ENCODE assay signal across 8 mouse cellular contexts in the genomic region with DNA sequence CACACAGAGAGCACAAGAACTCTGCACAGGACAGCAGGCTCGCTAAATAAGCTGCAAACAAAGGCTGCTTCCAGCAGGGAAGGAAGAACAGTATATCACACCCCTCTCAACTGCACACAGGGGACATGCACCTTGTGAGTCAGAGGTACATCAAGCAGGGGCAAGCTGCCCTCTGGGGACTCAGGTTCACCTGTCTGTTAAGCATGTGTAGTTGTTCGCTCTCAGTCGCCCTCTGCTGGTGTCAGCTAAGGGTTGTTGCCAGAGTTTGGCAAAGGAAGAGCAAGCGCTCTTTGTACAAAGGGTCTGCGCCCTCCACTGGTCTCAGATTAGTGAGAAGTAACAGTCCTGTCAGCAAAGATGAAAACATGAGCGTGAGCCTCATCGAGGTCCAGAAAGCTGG.
A peak's percentile ranks its signal among the peaks of the same experiment; 100 is the strongest.
DNase-seq lines count a peak whose midpoint lies in the region; ATAC-seq and TF ChIP-seq lines count a peak whose summit lies in the region.

No protein-coding gene starts in this region.

- peak; percentile 34; the same call in 1 of the 2 replicates for TF ChIP-seq CTCF in bone marrow, adult 2 months (IDR thresholded peaks at IDR 0.05; ENCODE audit: control insufficient read depth, insufficient read depth, low read length)
- TF ChIP-seq CTCF in embryonic fibroblast, embryonic 13.5 days (IDR thresholded peaks at IDR 0.05; ENCODE audit: borderline replicate concordance, insufficient read depth, low read length) = peak; percentile 62; the same call in 1 of the 2 replicates

- H3K27me3 ChIP-seq in kidney, embryonic 16.5 days (ENCODE audit: insufficient read depth, low read length) = no peaks in the 10 kb centered on the region
- H3K27me3 ChIP-seq in limb, embryonic 14.5 days (ENCODE audit: control insufficient read depth, insufficient read depth, low read length) = no peaks in the 10 kb centered on the region

- H3K4me1 ChIP-seq in bone marrow, adult 2 months (ENCODE audit: control insufficient read depth, insufficient read depth, low read length) = no peaks in the 10 kb centered on the region
- no peaks in the 10 kb centered on the region for H3K4me1 ChIP-seq in embryonic fibroblast, embryonic 13.5 days (ENCODE audit: control insufficient read depth, insufficient read depth, low read length)
- no peaks in the 10 kb centered on the region for H3K4me1 ChIP-seq in kidney, embryonic 16.5 days (ENCODE audit: insufficient read depth, low read length)
- no peaks in the 10 kb centered on the region for H3K4me1 ChIP-seq in limb, embryonic 14.5 days (ENCODE audit: control insufficient read depth, insufficient read depth, low read length)

- H3K4me3 ChIP-seq in bone marrow, adult 2 months (replicated peaks; ENCODE audit: control insufficient read depth, low read depth, low read length) = no peak overlapping the region
- no peak overlapping the region for H3K4me3 ChIP-seq in embryonic fibroblast, embryonic 13.5 days (ENCODE audit: insufficient read depth, low read length)
- no peak overlapping the region for H3K4me3 ChIP-seq in kidney, embryonic 16.5 days (ENCODE audit: low read length)
- H3K4me3 ChIP-seq in limb, embryonic 14.5 days (replicated peaks; ENCODE audit: low read length) = no peak overlapping the region

- no peak overlapping the region for H3K9ac ChIP-seq in kidney, embryonic 16.5 days (replicated peaks; ENCODE audit: low read length)
- no peak overlapping the region for H3K9ac ChIP-seq in limb, embryonic 14.5 days (ENCODE audit: low read depth, low read length, severe bottlenecking)

- H3K4me2 ChIP-seq in kidney, embryonic 16.5 days (replicated peaks; ENCODE audit: low read depth, low read length) = no peak overlapping the region
- H3K4me2 ChIP-seq in limb, embryonic 14.5 days (replicated peaks; ENCODE audit: low read depth, low read length, severe bottlenecking) = no peak overlapping the region

- H3K9me3 ChIP-seq in kidney, embryonic 16.5 days (ENCODE audit: low read length) = no peaks in the 10 kb centered on the region
- H3K9me3 ChIP-seq in limb, embryonic 14.5 days (ENCODE audit: control insufficient read depth, low read length) = no peaks in the 10 kb centered on the region

- ATAC-seq in kidney, embryonic 16.5 days (ENCODE audit: low FRiP score, low TSS enrichment) = peak; percentile 28; the same call in 1 of the 2 replicates
- ATAC-seq in limb, embryonic 14.5 days (ENCODE audit: low FRiP score, low read depth) = no peak
- no peak for ATAC-seq in megakaryocyte-erythroid progenitor cell, adult 5-6 weeks (replicated peaks; ENCODE audit: low FRiP score, low TSS enrichment, poor library complexity, severe bottlenecking)

- no peaks in the 10 kb centered on the region for H3K36me3 ChIP-seq in kidney, embryonic 16.5 days (ENCODE audit: insufficient read depth, low read length)
- H3K36me3 ChIP-seq in limb, embryonic 14.5 days (ENCODE audit: control insufficient read depth, insufficient read depth, low read length) = no peaks in the 10 kb centered on the region

- 41% methylated on average over 7 of the region's 7 CpGs for WGBS in bone marrow, adult 2 months
- 28% methylated on average over 7 of the region's 7 CpGs for WGBS in kidney, embryonic 16.5 days
- 25% methylated on average over 7 of the region's 7 CpGs for WGBS in limb, embryonic 14.5 days

- no peak overlapping the region for H3K27ac ChIP-seq in bone marrow, adult 2 months (ENCODE audit: control insufficient read depth, insufficient read depth, low read depth, low read length, poor library complexity)
- no peak overlapping the region for H3K27ac ChIP-seq in embryonic fibroblast, embryonic 13.5 days (ENCODE audit: insufficient read depth, low read length)
- H3K27ac ChIP-seq in kidney, embryonic 16.5 days (ENCODE audit: low read length) = no peak overlapping the region
- no peak overlapping the region for H3K27ac ChIP-seq in limb, embryonic 14.5 days (replicated peaks; ENCODE audit: low read depth, low read length)

- peak; percentile 22 for DNase-seq in adrenal gland, adult 2 months
- DNase-seq in adrenal gland, adult 18-20 months (ENCODE audit: low spot score in 2 of 2) = no peak
- peak; percentile 46 for DNase-seq in limb, embryonic 14.5 days (ENCODE audit: low spot score)
- peak; percentile 83 for DNase-seq in retina, embryonic 14.5 days (ENCODE audit: low spot score)

- no peak for TF ChIP-seq POLR2A in bone marrow, adult 2 months (IDR thresholded peaks at IDR 0.05; ENCODE audit: borderline replicate concordance, control insufficient read depth, low read depth, low read length)
- TF ChIP-seq POLR2A in embryonic fibroblast, embryonic 13.5 days (IDR thresholded peaks at IDR 0.05; ENCODE audit: low read depth, low read length) = no peak
- TF ChIP-seq POLR2A in limb, embryonic 14.5 days (IDR thresholded peaks at IDR 0.05; ENCODE audit: borderline replicate concordance, extremely low read depth, insufficient read depth, insufficient read length) = no peak

Comparison
In these comparisons a context has a peak if more than half of its experiments do, and no peak if none do; other contexts are left out.
1. DNase-seq: peak in adrenal gland, adult 2 months (single experiment), limb, embryonic 14.5 days (single experiment) and retina, embryonic 14.5 days (single experiment); none in adrenal gland, adult 18-20 months (0 of 2).